Mouse (Mus musculus) liver, adult 2 months (tissue): Measurements from ENCODE around the gene Rnf224. TPM values are rescaled to one million over a fixed set of nuclear protein-coding genes. Genes with fewer than 3 reads are reported as not detected.

ENCODE experiments used
- DNase-seq: peaks from one replicate; pipeline ENCODE4 v3.0.0-alpha.2; 2011; ENCODE audit warnings: low read depth, low spot score; ENCODE audit errors: extremely low read depth
- H3K27ac ChIP-seq: fragments of 200-500 bp; replicated peaks from 2 replicates; pipeline ENCODE4 v1.5.1; 2012; ENCODE audit warnings: low read depth, mild to moderate bottlenecking, control low read depth, inconsistent platforms, low read length; ENCODE audit not compliant: insufficient read depth
- H3K27me3 ChIP-seq: fragments of 200-500 bp; 2 replicates; pipeline ENCODE4 v1.6.1; 2012; ENCODE audit warnings: mild to moderate bottlenecking, moderate library complexity, low read length, inconsistent platforms; ENCODE audit not compliant: control insufficient read depth, insufficient read depth
- H3K36me3 ChIP-seq: fragments of 200-500 bp; 2 replicates; pipeline ENCODE4 v1.6.1; 2012; ENCODE audit warnings: low read length, inconsistent platforms; ENCODE audit not compliant: control insufficient read depth, insufficient read depth
- H3K4me1 ChIP-seq: fragments of 200-500 bp; 2 replicates; pipeline ENCODE4 v1.6.1; 2011; ENCODE audit warnings: low read length; ENCODE audit not compliant: control insufficient read depth, insufficient read depth
- H3K4me3 ChIP-seq: fragments of 200-500 bp; 2 replicates; pipeline ENCODE4 v1.5.1; 2011; ENCODE audit warnings: low read depth, mild to moderate bottlenecking, control low read depth, low read length, moderate library complexity; ENCODE audit not compliant: insufficient read depth
- H3K79me2 ChIP-seq: fragments of 200-500 bp; 2 replicates; pipeline ENCODE4 v1.6.1; 2012; ENCODE audit warnings: inconsistent platforms, mild to moderate bottlenecking, low read length, moderate library complexity; ENCODE audit not compliant: control insufficient read depth, insufficient read depth
- H3K9ac ChIP-seq: fragments of 200-500 bp; 2 replicates; pipeline ENCODE4 v1.6.1; 2012; ENCODE audit warnings: low read depth, mild to moderate bottlenecking, control low read depth, inconsistent platforms, low read length
- CTCF ChIP-seq: fragments of 200-500 bp; IDR thresholded peaks from 2 replicates; pipeline ENCODE4 v1.5.1; 2011; ENCODE audit warnings: low read depth, low read length, control low read depth
- POLR2A ChIP-seq: fragments of 200-500 bp; IDR thresholded peaks from 2 replicates; pipeline ENCODE4 v1.6.1; 2011; ENCODE audit warnings: low read length, control low read depth; ENCODE audit not compliant: insufficient read depth; ENCODE audit errors: extremely low read depth
- WGBS: fragments of 180-500 bp; shearing (Covaris S2); methylation state at CpG from one replicate; pipeline ENCODE4 v1.1.7; 2018; 5-methylcytosine and 5-hydroxymethylcytosine counted together
- polyA plus RNA-seq: library from polyadenylated mRNA; depleted of rRNA; stranded (reverse); fragments of >200 nt; gene quantifications from 2 replicates; pipeline ENCODE4 v1.2.3, GENCODE M21; 2012
- total RNA-seq: library from RNA; depleted of rRNA; stranded (reverse); fragments of >200 nt; gene quantifications from 2 replicates; pipeline ENCODE4 v1.2.3, GENCODE M21; 2014

The Rnf224 gene
- total and polyA plus RNA-seq, 2 experiments = not detected

DNA sequence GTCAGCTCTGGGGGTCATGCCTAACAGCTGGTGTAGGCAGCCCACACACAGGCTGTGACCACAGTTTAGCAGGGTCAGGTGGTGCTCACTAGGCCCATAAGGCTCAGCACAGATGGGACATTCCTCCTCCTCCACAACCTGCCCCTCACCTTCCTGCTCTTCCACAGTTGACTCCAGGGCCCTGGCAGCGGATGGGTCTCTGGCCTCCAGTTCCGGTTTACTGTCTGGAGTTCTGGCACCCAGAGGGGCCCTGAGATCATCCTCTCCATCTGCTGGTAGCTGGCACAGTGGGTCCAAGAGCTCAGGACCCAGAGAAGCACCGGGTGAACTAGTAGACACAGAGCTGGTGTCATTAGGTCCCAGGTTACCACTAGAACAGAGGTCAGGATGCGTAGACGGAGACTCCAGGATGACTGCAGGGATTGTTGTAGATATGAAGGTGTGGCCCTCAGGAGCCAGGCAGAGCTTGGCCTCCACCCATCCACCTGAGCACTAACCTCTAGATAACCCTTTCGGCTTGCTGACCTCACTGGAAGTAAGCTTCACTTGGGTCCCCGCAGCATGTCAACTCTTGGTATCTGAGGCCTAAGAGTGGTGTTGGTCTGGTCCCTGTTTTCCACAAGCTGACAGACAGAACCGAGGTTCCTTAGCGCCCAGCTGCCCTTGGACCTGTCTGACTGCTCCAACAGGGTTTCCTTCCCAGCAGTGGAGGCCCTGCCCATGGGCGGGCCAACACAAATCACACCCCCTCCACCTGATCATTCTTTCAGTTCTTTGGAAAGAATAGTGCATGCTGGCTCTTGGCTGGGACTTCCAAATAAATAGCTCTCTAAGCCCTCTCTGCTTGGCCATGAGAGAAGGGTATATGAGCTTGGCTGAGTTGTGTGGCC, 9.8 kb upstream of the Rnf224 start, which contains the start of gene AL732309.1:
Gene AL732309.1 (minus strand): TSS at position 681 of the 890 bp plus-strand sequence.
- H3K36me3 ChIP-seq = peaks cover 3% of the 10 kb centered on the region
- no peak for TF ChIP-seq POLR2A
- TF ChIP-seq CTCF = no peak
- H3K9ac ChIP-seq = no peak within 1 kb of the TSS
- DNase-seq = no peak
- H3K27me3 ChIP-seq = 0 out of 2 replicates have a peak, but pooled peaks cover 5% of the 10 kb centered on the region
- no peaks in the 10 kb centered on the region for H3K4me1 ChIP-seq
- WGBS = 85% methylated on average over 10 of the region's 10 CpGs
- H3K4me3 ChIP-seq = no peak within 1 kb of the TSS
- no peak within 1 kb of the TSS for H3K27ac ChIP-seq
- H3K79me2 ChIP-seq = no peaks in the 10 kb centered on the region; the same call in 1 of the 2 replicates

GRCm38 (mm10) chr2:25244144-25244543, 7.6 kb upstream of the Rnf224 start:
- no peak for TF ChIP-seq CTCF
- TF ChIP-seq POLR2A = no peak
- Histone ChIP-seq H3K27me3 (0 out of 2 replicates have a peak, but pooled peaks cover 7% of the 10 kb centered on the region), H3K79me2 (no peaks in the 10 kb centered on the region; the same call in 1 of the 2 replicates), H3K36me3 (no peaks in the 10 kb centered on the region), H3K9ac (no peak overlapping the region), H3K4me1 (peaks cover 4% of the 10 kb centered on the region; the same call in 1 of the 2 replicates), H3K4me3 (no peak overlapping the region), H3K27ac (no peak overlapping the region)
- DNase-seq = no peak
- 87% methylated on average over 4 of the region's 4 CpGs for WGBS

GRCm38 (mm10) chr2:25243342-25243741, 6.8 kb upstream of the Rnf224 start:
- DNase-seq = no peak
- H3K36me3 ChIP-seq = no peaks in the 10 kb centered on the region
- 0 out of 2 replicates have a peak, but pooled peaks cover 7% of the 10 kb centered on the region for H3K27me3 ChIP-seq
- WGBS = 85% methylated on average over 8 of the region's 8 CpGs
- no peak overlapping the region for H3K9ac ChIP-seq
- H3K4me3 ChIP-seq = no peak overlapping the region
- TF ChIP-seq POLR2A (no peak), CTCF (no peak)
- no peaks in the 10 kb centered on the region; the same call in 1 of the 2 replicates for H3K79me2 ChIP-seq
- peaks cover 4% of the 10 kb centered on the region; the same call in 1 of the 2 replicates for H3K4me1 ChIP-seq
- no peak overlapping the region for H3K27ac ChIP-seq

- Histone ChIP-seq H3K27me3 (0 out of 2 replicates have a peak, but pooled peaks cover 7% of the 10 kb centered on the region), H3K79me2 (no peaks in the 10 kb centered on the region; the same call in 1 of the 2 replicates), H3K9ac (peak within 1 kb of the TSS; percentile 33; the same call in 1 of the 2 replicates), H3K36me3 (no peaks in the 10 kb centered on the region), H3K4me1 (peaks cover 4% of the 10 kb centered on the region; the same call in 1 of the 2 replicates), H3K4me3 (peak within 1 kb of the TSS; percentile 24; the same call in 1 of the 2 replicates), H3K27ac (no peak within 1 kb of the TSS)
- TF ChIP-seq CTCF (no peak), POLR2A (no peak)
- 2% methylated on average over 59 of the region's 59 CpGs for WGBS
- no peak for DNase-seq
These were observed 5.5 kb upstream of the Rnf224 start, which contains the start of the genes Rnf208 and Cysrt1 for GRCm38 (mm10) chr2:25242101-25242506. TSS of gene Rnf208 (plus strand) at chr2:25242255. TSS of gene Cysrt1 (minus strand) at chr2:25242452.

DNA sequence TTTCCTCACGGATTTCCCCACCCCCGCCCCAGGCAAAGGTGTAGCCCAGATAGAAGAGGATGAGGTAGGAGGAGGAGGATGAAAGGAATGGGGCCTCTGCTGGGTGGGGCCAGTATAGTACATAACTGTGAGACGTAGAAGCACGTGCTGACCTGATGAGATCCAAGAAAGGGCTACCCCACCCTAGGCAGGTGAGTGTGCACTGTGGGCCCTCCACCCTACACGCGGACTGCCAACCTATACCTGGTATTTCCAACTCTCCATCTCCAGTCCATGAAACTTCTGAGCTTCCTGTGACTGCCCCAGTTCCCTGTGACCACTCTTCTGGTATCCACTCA, 4.8 kb upstream of the Rnf224 start:
- no peak overlapping the region for H3K27ac ChIP-seq

More for the DNA sequence above, 4.8 kb upstream of the Rnf224 start:
- no peak for TF ChIP-seq POLR2A
- peaks cover 4% of the 10 kb centered on the region; the same call in 1 of the 2 replicates for H3K4me1 ChIP-seq
- 0 out of 2 replicates have a peak, but pooled peaks cover 7% of the 10 kb centered on the region for H3K27me3 ChIP-seq
- no peak for DNase-seq
- no peaks in the 10 kb centered on the region for H3K36me3 ChIP-seq
- H3K9ac ChIP-seq = no peak overlapping the region
- no peak overlapping the region for H3K4me3 ChIP-seq
- 17% methylated on average over 6 of the region's 6 CpGs for WGBS
- H3K79me2 ChIP-seq = no peaks in the 10 kb centered on the region; the same call in 1 of the 2 replicates
